Mouse (Mus musculus): ENCODE results near the gene Slc5a3.

Gene Slc5a3

DNA sequence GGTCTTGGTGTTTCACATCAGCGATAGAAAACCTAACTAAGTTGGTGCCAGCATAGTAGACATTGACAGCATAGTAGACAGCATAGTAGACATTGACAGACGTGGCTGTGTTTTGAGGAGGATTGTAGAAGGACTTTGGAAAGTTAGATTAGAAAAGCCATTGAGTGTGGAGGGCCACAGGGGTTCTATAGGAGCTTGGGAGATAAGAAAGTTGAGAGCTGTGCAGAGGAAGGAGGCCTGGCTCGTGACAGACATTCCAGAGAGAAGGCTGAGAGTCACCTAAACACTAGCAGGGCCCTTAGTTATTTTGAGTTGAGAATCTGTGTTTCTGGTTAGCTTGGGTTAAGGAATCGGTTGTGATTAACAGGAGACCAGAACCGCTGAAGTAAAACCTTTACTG lies 69.5 kb downstream of the Slc5a3 start:
- no peak for DNase-seq

DNA sequence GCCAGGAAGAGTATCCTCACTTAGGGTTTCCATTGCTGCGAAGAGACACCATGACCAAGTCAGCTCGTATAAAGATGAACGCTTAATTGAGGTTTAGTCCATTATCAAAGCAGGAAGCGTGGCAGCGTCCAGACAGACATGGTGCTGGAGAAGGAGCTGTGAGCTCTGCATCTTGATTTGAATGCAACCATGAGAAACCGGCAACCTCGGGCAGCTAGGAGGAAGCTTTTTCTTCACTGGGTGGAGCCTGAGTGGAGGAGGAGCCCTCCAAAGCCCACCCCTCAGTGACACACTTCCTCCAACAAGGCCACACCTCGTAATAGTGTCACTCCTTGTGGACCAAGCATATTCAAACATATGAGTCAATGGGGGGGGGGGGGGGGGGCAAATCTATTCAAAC lies 71.7 kb downstream of the Slc5a3 start:
- no peak for DNase-seq

DNA sequence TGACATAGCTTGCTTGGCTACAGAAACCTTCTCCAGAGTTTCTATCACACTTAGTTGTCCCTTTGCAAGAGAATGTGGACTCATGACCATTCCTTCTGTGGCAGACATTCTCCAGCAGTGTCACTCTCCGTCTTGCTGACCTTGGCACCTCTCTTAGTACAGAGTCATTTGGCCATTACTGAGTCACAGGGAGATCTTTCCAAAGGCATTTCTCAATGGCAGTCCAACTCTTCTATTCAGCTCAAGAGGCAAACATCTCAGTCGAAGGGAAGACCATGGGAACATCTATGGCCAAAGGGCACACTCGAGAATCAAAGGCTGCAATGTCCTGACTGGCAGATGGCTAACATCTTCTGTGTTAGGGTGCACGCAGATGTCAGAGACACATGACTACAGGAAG lies 74.4 kb downstream of the Slc5a3 start:
- DNase-seq: no peak

DNA sequence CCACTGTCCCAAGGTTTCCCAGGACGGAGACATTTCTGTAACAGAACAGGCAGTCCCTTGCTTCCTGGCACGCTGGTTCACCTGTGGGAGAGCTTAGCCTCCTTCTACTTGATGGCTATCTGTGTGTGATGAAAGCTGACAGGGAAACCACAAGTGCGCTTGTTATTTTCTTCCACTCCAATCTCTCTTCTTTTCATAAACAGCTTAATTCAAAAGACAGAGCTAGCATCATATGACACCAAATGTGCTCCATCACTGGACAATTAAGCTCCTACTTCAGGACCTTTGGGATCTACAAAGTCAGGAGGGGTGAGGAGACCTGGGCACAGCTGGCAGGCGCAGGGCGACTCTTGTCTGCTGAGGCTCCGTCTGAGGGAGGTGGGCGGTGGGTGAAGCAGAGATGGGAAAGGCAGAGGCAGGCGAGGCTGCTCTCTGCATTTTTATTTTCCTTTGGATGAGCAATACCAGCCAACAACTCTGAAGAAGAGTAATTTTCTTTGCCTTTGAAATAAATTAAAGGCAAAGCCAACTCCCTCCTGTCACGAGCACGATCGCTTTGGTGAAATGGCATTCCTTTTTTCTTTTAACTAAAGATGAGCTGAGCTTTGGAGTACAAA lies 76.1 kb downstream of the Slc5a3 start:
- no peak for DNase-seq

DNA sequence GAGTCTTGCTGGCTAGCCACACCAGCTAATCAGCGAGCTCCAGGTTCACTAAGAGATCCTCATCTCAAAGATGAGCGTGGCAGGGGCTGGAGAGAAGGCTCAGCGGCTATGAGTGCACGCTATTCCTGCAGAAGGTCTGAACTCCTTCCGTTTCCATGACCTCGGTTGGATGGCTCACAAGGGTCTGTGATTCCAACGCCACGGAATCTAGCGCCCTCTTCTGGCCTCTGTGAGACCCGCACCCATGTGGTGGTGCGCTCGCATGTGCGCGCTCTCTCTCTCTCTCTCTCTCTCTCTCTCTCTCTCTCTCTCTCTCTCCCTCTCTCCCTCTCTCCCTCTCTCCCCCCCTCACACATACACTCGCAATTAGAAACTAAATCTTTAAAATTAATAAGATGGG lies 78.2 kb downstream of the Slc5a3 start:
- no peak for DNase-seq

Data from embryo, embryonic 11 days (tissue).